Mouse (Mus musculus) brain, adult 2 months (tissue): ENCODE measurements around the gene Ldb2.
A peak's percentile ranks its signal among the peaks of the same experiment; 100 is the strongest.

ENCODE experiments used
- DNase-seq: peaks from one replicate; pipeline ENCODE4 v3.0.0; 2011; ENCODE audit warnings: low read depth, low spot score

The Ldb2 gene

GRCm38 (mm10) chr5:44799053-44799860 is at the start of gene Ldb2:
Gene Ldb2, minus strand, starts transcription at chr5:44799680.
- peak; percentile 89 for DNase-seq

- peak; percentile 27 for DNase-seq
Measured at GRCm38 (mm10) chr5:44831287-44831686, 31.8 kb upstream of the Ldb2 start.

- DNase-seq: peak; percentile 35
Measured at GRCm38 (mm10) chr5:44815506-44815905, 16.0 kb upstream of the Ldb2 start.

DNA sequence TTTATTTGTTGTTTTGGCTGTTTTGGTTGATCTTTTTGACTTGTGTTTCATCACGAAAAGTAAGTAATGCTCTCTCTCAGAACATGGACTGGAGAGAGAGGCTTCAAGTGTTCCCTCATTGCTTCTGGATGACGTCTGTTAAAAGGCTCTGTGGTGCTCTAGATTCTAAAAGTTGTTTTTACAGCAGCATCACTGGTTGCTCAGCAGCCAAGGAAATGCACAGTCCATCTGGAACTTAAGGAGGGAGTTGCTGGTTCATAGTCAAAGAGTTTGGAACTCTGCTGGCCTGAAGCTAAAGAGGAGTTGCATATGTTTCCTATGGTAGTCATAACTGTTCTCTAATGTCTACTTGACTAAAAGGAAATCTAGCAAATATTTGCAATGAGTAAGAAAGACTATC is 6.5 kb upstream of the Ldb2 start:
- DNase-seq: peak; percentile 66

DNA sequence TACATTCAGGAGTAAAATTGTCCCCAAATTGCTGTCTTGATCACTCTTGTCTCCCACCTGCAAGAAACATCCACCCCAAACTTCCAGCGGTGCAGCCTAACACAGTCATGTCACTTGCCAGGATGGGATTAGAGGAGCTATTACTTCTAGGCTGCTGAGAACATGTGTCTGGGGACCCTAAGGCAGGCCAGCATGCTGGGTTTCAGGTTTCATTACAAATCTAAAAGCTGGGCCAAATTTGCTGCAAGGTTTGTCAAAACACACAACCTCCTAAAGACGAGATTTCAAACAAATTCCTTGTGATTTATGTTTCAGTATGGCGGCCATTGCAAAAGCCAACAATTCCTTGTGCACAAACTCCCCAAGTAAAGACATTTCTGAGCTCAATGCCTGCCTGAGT is 1.6 kb upstream of the Ldb2 start:
- DNase-seq: no peak

GRCm38 (mm10) chr5:44799861-44800260 is 381 bp upstream of the Ldb2 start:
- peak; percentile 52 for DNase-seq

DNA sequence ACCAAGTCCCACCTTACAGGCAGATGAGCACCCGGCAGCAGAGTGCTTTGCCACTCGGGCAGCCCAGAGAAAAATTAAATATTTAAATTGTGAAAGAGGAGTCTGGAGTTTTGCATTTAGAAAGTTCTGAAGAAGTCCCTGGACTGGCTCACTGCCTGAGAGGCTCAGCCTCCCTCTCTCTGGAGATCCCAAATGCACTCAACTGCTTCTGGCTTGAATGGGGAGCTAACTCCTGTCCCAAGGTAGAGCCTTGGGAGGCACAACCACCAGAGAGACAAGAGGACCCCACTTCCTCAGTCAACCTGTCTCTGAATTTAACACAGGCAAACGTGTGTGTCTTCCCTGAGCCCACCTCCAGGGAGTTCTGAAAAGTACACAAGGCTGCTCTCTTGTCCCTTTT is 987 bp downstream of the Ldb2 start:
- no peak for DNase-seq

- no peak for DNase-seq
Measured at GRCm38 (mm10) chr5:44798056-44798455, 1.4 kb downstream of the Ldb2 start.

DNA sequence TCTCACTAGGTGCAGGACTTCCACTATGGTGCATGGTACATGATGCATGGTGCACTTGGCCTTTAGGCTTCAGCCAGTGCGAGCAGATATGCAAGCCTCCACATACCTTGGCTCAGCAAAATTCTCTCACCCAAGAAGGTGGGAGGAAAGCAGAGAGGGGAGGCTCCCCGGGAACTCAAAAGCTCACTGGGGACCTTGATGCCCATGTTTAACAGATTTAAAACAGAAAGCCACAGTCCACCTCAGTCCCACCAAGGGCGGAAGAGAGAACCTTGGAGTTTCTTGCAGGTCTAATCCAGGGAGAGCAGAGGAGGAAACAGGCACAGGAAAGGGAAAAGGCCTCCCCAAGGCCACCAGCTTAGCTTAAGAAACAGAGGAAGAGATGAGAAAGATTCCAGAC is 14.9 kb downstream of the Ldb2 start:
- no peak for DNase-seq

DNA sequence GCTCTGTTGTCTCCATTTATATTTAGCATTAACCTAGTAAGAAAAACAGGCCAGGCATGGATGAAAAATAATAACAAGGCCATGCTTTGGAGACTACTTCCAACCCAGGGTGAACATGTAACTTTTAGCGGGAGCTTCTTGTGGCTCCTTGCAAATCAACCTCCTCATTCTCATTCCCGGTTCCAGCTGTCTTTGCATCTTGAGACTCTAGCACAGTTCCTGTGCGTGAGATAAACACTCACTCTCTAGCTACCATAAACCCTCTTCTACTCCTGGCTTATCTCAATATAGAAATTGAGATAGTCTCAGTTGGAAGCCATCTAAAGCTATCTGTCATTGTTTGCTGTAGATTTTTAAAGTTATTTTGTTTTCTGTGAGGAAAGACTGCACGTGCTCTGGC is 20.1 kb downstream of the Ldb2 start:
- DNase-seq: peak; percentile 54

- no peak for DNase-seq
Measured at GRCm38 (mm10) chr5:44768472-44768871, 31.0 kb downstream of the Ldb2 start.

- DNase-seq: no peak
Measured at GRCm38 (mm10) chr5:44764911-44765310, 34.6 kb downstream of the Ldb2 start.

DNA sequence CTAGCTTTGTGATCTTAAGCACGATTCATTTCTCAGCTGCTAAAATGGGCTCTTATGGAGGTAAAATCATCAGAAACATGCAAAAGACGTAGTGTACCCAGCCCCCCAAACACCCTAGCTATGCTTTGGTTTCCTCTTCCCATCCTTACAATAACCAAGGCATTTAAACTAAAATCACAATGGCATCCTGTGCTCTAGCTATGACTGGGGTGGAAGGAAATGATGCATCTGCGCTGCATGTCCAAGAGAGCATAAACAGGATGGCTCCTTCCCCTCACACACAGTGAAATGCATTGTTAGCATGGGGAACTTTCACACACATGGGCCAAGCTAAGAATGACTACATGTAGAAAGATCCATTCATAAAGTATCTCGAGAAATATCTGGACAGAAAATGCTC is 40.3 kb downstream of the Ldb2 start:
- DNase-seq: no peak

DNA sequence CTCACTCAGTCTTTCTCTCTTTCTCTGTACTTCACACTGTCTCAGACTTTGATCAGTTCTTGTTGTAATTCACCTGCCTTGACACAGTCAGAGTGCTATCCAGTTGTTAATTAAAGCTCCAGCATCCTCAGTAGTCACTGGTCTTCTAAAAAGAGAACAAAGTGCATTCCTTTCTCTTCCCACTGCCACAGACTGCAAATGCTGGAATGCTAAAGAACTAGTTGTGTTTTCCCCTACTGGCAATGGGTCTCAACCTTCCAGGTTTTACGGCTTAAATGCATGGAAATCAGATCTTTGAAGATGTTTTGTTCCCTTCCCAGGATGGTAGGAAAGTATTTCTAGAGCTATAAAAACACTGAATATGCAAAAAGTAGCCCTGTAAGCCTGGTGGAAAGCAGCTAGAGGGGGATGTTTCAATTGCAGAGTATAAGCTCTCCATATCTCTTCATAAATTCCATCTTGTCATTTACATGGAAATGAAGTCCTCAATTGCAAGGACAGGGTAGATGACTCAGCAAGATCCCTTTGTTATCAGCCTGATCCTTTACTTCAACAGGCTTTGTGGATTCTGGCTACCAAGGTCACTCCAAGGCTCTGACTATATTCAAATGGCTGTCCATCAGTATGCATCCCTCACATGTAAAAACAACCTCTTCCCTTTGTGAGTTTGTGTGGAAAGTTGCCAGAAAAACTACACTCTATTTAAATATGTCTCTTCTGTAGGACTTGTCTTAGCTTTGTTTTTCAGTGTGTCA is 45.1 kb downstream of the Ldb2 start:
- DNase-seq: no peak

DNA sequence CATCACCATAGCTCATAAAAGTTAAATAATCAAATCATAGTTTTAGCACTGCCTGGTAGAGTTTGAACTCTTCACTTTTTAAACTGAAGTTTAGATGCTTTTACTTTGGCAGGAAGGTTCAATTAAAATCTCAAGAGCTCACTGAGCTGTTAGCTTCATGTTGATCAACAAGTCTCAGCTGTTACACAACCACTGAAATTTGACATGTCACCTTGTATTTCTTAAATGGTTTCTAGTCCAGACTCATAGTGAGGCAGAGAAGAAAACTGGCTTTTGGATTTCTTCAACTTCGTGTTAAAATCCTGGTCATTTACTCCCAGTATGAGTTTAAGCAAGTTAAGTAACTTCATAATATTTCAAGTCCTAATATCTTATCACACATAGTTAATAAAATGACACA is 53.8 kb downstream of the Ldb2 start:
- DNase-seq: no peak

DNA sequence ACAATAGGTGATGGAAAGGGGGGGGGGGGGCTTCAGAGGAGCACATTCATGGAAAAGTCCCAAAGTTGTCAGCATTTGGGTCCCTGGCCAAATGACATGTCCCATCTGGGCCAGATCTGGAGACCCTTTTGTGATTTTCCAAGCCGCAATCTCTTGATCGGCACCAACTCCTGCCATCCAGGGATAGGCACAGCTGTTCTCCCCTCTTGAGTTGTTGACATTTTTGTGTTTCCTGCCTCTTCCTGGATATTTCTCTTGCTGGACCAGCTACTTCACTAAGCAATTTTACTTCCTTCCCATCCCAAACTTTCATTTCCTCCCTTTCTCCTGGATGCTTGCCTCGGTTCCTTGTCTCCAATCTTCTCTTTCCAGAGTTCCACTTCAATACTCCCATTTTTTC is 63.1 kb downstream of the Ldb2 start:
- no peak for DNase-seq

GRCm38 (mm10) chr5:44734131-44734723 is 65.3 kb downstream of the Ldb2 start:
- DNase-seq: peak; percentile 67

- peak; percentile 20 for DNase-seq
Measured at GRCm38 (mm10) chr5:44729646-44730310, 69.7 kb downstream of the Ldb2 start.

DNA sequence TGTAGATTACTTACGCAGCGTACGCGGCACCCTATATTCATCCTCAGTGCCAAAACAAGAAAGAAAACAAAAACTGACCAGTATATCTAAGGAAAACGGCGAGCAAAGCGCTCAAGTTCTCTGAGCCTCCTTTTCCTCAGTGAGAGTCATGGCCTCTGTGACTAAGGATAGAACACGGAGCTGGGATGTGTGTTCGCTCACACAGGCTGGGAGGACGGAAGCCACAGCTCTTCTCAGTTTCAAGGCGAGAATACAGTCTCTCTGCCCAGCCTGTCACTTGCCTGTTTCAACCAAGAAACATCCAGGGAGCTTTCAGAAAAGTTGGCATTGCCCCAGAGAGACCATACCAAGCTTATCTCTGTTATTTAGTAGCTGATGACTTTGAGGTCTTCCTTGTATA is 71.5 kb downstream of the Ldb2 start:
- DNase-seq: peak; percentile 12

GRCm38 (mm10) chr5:44726546-44727476 is 72.7 kb downstream of the Ldb2 start:
- DNase-seq: peak; percentile 77

DNA sequence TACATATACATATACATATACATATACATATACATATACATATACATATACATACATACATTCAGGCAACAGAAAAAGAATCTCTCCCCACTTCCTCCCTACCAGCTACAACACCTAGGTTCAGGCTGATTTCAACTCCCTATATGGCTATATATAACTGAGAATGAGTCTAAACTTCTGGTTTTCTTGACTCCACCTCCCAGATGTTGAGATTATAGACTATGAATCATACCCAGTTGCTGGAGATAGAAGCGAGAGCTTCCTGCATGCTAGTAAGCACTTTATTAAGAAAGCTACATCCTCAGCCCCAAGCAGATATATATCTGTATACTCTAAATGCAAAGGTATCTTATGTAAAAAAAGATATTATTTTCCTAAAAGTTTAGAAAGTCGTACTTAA is 74.0 kb downstream of the Ldb2 start:
- no peak for DNase-seq
